Mouse (Mus musculus): ENCODE results near the gene Atrn.

Gene Atrn

GRCm38 (mm10) chr2:131054646-131055264 lies 148.5 kb downstream of the Atrn start:
- ChIA-PET POLR2A (interaction anchor here in 2 of 4 experiments (1.0 to 3.9 kb wide), 7 partner anchors 10 to 207 kb away, joined by 3 to 19 read pairs (median 4); partner anchors contain the start of genes Gfra4 (in 1 of the 2), Mavs (in 1 of the 2) and Pank2 (in 1 of the 2)), CTCF (interaction anchor here (0.6 to 2.4 kb wide), 38 partner anchors 9 to 938 kb away, joined by 3 to 15 read pairs (median 4); partner anchors contain the start of genes Adam33 (in 2 of the 4), 1700037H04Rik (in 1 of the 4), Mrps26 (in 1 of the 4) and Siglec1 (in 1 of the 4))

GRCm38 (mm10) chr2:131055631-131056030 lies 149.3 kb downstream of the Atrn start:
- ChIA-PET CTCF (interaction anchor here (0.5 to 2.5 kb wide), 53 partner anchors 8 to 903 kb away, joined by 3 to 15 read pairs (median 4); partner anchors contain the start of genes Adam33 (in 2 of the 4), 1700037H04Rik (in 1 of the 4), Hspa12b (in 1 of the 4) and Mrps26 (in 1 of the 4)), POLR2A (interaction anchor here in 2 of 4 experiments (1.0 to 3.9 kb wide), 5 partner anchors 11 to 200 kb away, joined by 3 to 19 read pairs (median 4); partner anchors contain the start of genes Gfra4 (in 1 of the 2) and Mavs (in 1 of the 2))

GRCm38 (mm10) chr2:131056191-131056590 lies 149.9 kb downstream of the Atrn start:
- ChIA-PET POLR2A (interaction anchor here in 3 of 4 experiments (0.6 to 3.9 kb wide), 7 partner anchors 12 to 297 kb away, joined by 3 to 19 read pairs (median 4); partner anchors contain the start of genes Gfra4 (in 1 of the 3), Gm11037 (in 1 of the 3) and Mavs (in 1 of the 3)), CTCF (interaction anchor here (0.5 to 2.5 kb wide), 53 partner anchors 11 to 748 kb away, joined by 3 to 18 read pairs (median 4); partner anchors contain the start of genes Spef1 (in 2 of the 4), 1700037H04Rik (in 1 of the 4), Cdc25b (in 1 of the 4) and Hspa12b (in 1 of the 4))

- POLR2A ChIA-PET, result interaction anchor here in 2 of 4 experiments (0.8 to 1.1 kb wide), 2 partner anchors 188 to 227 kb away, joined by 3 read pairs; no protein-coding TSS in a partner anchor
- CTCF ChIA-PET, result interaction anchor here in 1 of 4 experiments (0.7 kb wide), 1 partner anchor 768 kb away, joined by 4 read pairs; no protein-coding TSS in a partner anchor
These were observed 152.4 kb downstream of the Atrn start for GRCm38 (mm10) chr2:131058672-131059071.

- CTCF ChIA-PET, result interaction anchor here in 1 of 4 experiments (0.7 kb wide), 1 partner anchor 9 kb away, joined by 3 read pairs; no protein-coding TSS in a partner anchor
These were observed 153.1 kb downstream of the Atrn start for GRCm38 (mm10) chr2:131059377-131059776.

GRCm38 (mm10) chr2:131059781-131060540 lies 153.7 kb downstream of the Atrn start:
- ChIA-PET CTCF (interaction anchor here in 3 of 4 experiments (0.6 to 0.7 kb wide), 3 partner anchors 10 to 1105 kb away, joined by 3 to 5 read pairs (median 3); no protein-coding TSS in a partner anchor), POLR2A (interaction anchor here in 2 of 4 experiments (0.5 to 1.1 kb wide), 4 partner anchors 17 to 369 kb away, joined by 3 to 10 read pairs (median 3); partner anchors contain the start of gene Gfra4 (in 1 of the 2))

More at GRCm38 (mm10) chr2:131059377-131059776, 153.1 kb downstream of the Atrn start:
- POLR2A ChIA-PET, result interaction anchor here in 3 of 4 experiments (0.6 to 1.1 kb wide), 3 partner anchors 86 to 227 kb away, joined by 3 to 10 read pairs (median 3); no protein-coding TSS in a partner anchor

GRCm38 (mm10) chr2:131060784-131061183 lies 154.5 kb downstream of the Atrn start:
- ChIA-PET CTCF (interaction anchor here in 1 of 4 experiments (0.6 kb wide), 1 partner anchor 9 kb away, joined by 5 read pairs; no protein-coding TSS in a partner anchor), POLR2A (interaction anchor here in 2 of 4 experiments (0.5 to 1.0 kb wide), 3 partner anchors 16 to 370 kb away, joined by 3 read pairs; partner anchors contain the start of gene Gfra4 (in 1 of the 2))

- ChIA-PET CTCF (interaction anchor here in 1 of 4 experiments (0.6 kb wide), 1 partner anchor 356 kb away, joined by 5 read pairs; no protein-coding TSS in a partner anchor), POLR2A (interaction anchor here in 2 of 4 experiments (0.7 to 1.0 kb wide), 2 partner anchors 15 to 457 kb away, joined by 3 read pairs; no protein-coding TSS in a partner anchor)
These were observed 155.3 kb downstream of the Atrn start for GRCm38 (mm10) chr2:131061607-131062006.

- ChIA-PET CTCF (interaction anchor here in 3 of 4 experiments (0.6 to 1.1 kb wide), 4 partner anchors 8 to 284 kb away, joined by 3 to 8 read pairs (median 4); no protein-coding TSS in a partner anchor), POLR2A (interaction anchor here in 1 of 4 experiments (1.1 kb wide), 1 partner anchor 33 kb away, joined by 3 read pairs; no protein-coding TSS in a partner anchor)
These were observed 157.1 kb downstream of the Atrn start, which contains the start of gene Adam33 for GRCm38 (mm10) chr2:131063404-131063864. Adam33 (minus strand) TSS chr2:131063814.

GRCm38 (mm10) chr2:131066342-131066741 lies 160.0 kb downstream of the Atrn start:
- POLR2A ChIA-PET, result no interaction called here
- CTCF ChIA-PET, result interaction anchor here in 1 of 4 experiments (0.5 kb wide), 1 partner anchor 373 kb away, joined by 7 read pairs; no protein-coding TSS in a partner anchor

GRCm38 (mm10) chr2:131067481-131067880 lies 161.2 kb downstream of the Atrn start:
- CTCF ChIA-PET, result no interaction called here

GRCm38 (mm10) chr2:131072536-131072935 lies 166.2 kb downstream of the Atrn start:
- POLR2A ChIA-PET, result no interaction called here
- CTCF ChIA-PET, result no interaction called here

More at GRCm38 (mm10) chr2:131067481-131067880, 161.2 kb downstream of the Atrn start:
- POLR2A ChIA-PET, result interaction anchor here in 2 of 4 experiments (0.6 kb wide), 2 partner anchors 17 to 95 kb away, joined by 3 to 4 read pairs; no protein-coding TSS in a partner anchor
